Mouse (Mus musculus) MEL (cell line): ENCODE measurements around the gene Fkbp10. TPM values are rescaled to one million over a fixed set of nuclear protein-coding genes. Genes with fewer than 3 reads are reported as not detected.

Experiments used
- DNase-seq: peaks from one replicate; pipeline ENCODE4 v3.0.0; 2011; ENCODE audit warnings: low read depth, low spot score
- H3K27ac ChIP-seq: 2 replicates; pipeline ENCODE4 v1.5.1; 2012; ENCODE audit warnings: low read depth, mild to moderate bottlenecking, control low read depth, low read length, moderate library complexity; ENCODE audit not compliant: control insufficient read depth
- H3K27me3 ChIP-seq, 2 experiments: fragments of 150-350 bp in 1 of 2; sonication (generic) in 1 of 2; 2 replicates each; pipeline ENCODE4 v1.6.1; 2012; ENCODE audit warnings: low read length in 2 of 2, mild to moderate bottlenecking in 2 of 2, improper control_type of control experiment in 1 of 2, moderate library complexity in 1 of 2; ENCODE audit not compliant: insufficient read depth in 2 of 2, control insufficient read depth in 1 of 2
- H3K36me3 ChIP-seq, 2 experiments: 2 replicates each; pipeline ENCODE4 v1.6.1; 2012 to 2014; ENCODE audit warnings: low read length in 2 of 2, improper control_type of control experiment in 1 of 2, inconsistent platforms in 1 of 2, mild to moderate bottlenecking in 1 of 2; ENCODE audit not compliant: insufficient read depth in 2 of 2, control insufficient read depth in 1 of 2
- H3K4me1 ChIP-seq, 2 experiments: fragments of 150-350 bp in 1 of 2; sonication (generic) in 1 of 2; 2 replicates each; pipeline ENCODE4 v1.6.1; 2012; ENCODE audit warnings: low read length in 2 of 2, improper control_type of control experiment in 1 of 2, mild to moderate bottlenecking in 1 of 2; ENCODE audit not compliant: insufficient read depth in 2 of 2, control insufficient read depth in 1 of 2
- H3K4me3 ChIP-seq, 2 experiments: fragments of 150-350 bp in 1 of 2; sonication (generic) in 1 of 2; 2 replicates each; pipeline ENCODE4 v1.5.1; 2012; ENCODE audit warnings: low read depth in 2 of 2, low read length in 2 of 2, mild to moderate bottlenecking in 2 of 2, moderate library complexity in 2 of 2, control low read depth in 1 of 2, improper control_type of control experiment in 1 of 2; ENCODE audit not compliant: control insufficient read depth in 1 of 2, insufficient read depth in 1 of 2
- H3K79me2 ChIP-seq: 2 replicates; pipeline ENCODE4 v1.6.1; 2012; ENCODE audit warnings: mild to moderate bottlenecking, low read length, moderate library complexity; ENCODE audit not compliant: control insufficient read depth, poor library complexity, insufficient read depth
- H3K9ac ChIP-seq: 2 replicates; pipeline ENCODE4 v1.6.1; 2012; ENCODE audit warnings: low read depth, mild to moderate bottlenecking, control low read depth, low read length, moderate library complexity; ENCODE audit not compliant: control insufficient read depth, poor library complexity, severe bottlenecking
- H3K9me3 ChIP-seq: fragments of 150-350 bp; sonication (generic); replicated peaks from 2 replicates; pipeline ENCODE4 v1.6.1; 2012; ENCODE audit warnings: mild to moderate bottlenecking, low read length, improper control_type of control experiment, moderate library complexity; ENCODE audit not compliant: insufficient read depth
- CHD1 ChIP-seq: IDR thresholded peaks from 2 replicates; pipeline ENCODE4 v1.6.1; 2012; ENCODE audit warnings: low read depth, mild to moderate bottlenecking, inconsistent platforms, low read length, improper control_type of control experiment
- CTCF ChIP-seq, 3 experiments: IDR thresholded peaks in 2 of 3; conservative IDR thresholded peaks in 1 of 3; 2 replicates each; pipeline ENCODE4 v1.5.1; 2011 to 2012; ENCODE audit warnings: low read length in 3 of 3, low read depth in 2 of 3, mild to moderate bottlenecking in 2 of 3, improper control_type of control experiment in 1 of 3, inconsistent platforms in 1 of 3, mixed read lengths in 1 of 3, moderate library complexity in 1 of 3; ENCODE audit not compliant: control insufficient read depth in 1 of 3, insufficient read depth in 1 of 3, poor library complexity in 1 of 3, severe bottlenecking in 1 of 3
- ELF1 ChIP-seq: IDR thresholded peaks from 2 replicates; pipeline ENCODE4 v1.6.1; 2014; ENCODE audit warnings: low read depth, mild to moderate bottlenecking, inconsistent platforms, low read length, improper control_type of control experiment, moderate library complexity
- JUND ChIP-seq: IDR thresholded peaks from 2 replicates; pipeline ENCODE4 v1.6.1; 2011; ENCODE audit warnings: low read depth, mild to moderate bottlenecking, improper control_type of control experiment, low read length
- KAT2A ChIP-seq: conservative IDR thresholded peaks from 2 replicates; pipeline ENCODE4 v1.6.1; 2012; ENCODE audit warnings: low read depth, low read length, improper control_type of control experiment, inconsistent platforms
- MAFK ChIP-seq: IDR thresholded peaks from 2 replicates; pipeline ENCODE4 v1.6.1; 2011; ENCODE audit warnings: low read depth, mild to moderate bottlenecking, low read length, improper control_type of control experiment, borderline replicate concordance
- MAX ChIP-seq: IDR thresholded peaks from 2 replicates; pipeline ENCODE4 v1.6.1; 2011; ENCODE audit warnings: low read length, improper control_type of control experiment
- MAZ ChIP-seq: IDR thresholded peaks from 2 replicates; pipeline ENCODE4 v1.6.1; 2012; ENCODE audit warnings: low read depth, mild to moderate bottlenecking, inconsistent platforms, low read length, improper control_type of control experiment
- MEF2A ChIP-seq: IDR thresholded peaks from 2 replicates; pipeline ENCODE4 v1.6.1; 2014; ENCODE audit warnings: low read depth, mild to moderate bottlenecking, inconsistent platforms, low read length, improper control_type of control experiment; ENCODE audit not compliant: poor library complexity, insufficient replicate concordance, severe bottlenecking; ENCODE audit errors: extremely low read depth
- MXI1 ChIP-seq: IDR thresholded peaks from 2 replicates; pipeline ENCODE4 v1.6.1; 2011; ENCODE audit warnings: mild to moderate bottlenecking, low read depth, low read length, improper control_type of control experiment
- MYB ChIP-seq: IDR thresholded peaks from 2 replicates; pipeline ENCODE4 v1.6.1; 2011; ENCODE audit warnings: mild to moderate bottlenecking, low read depth, low read length, improper control_type of control experiment
- MYC ChIP-seq: IDR thresholded peaks from 2 replicates; pipeline ENCODE4 v1.6.1; 2011; ENCODE audit warnings: low read depth, mild to moderate bottlenecking, low read length, improper control_type of control experiment, moderate library complexity
- NELFE ChIP-seq: IDR thresholded peaks from 2 replicates; pipeline ENCODE4 v1.6.1; 2011; ENCODE audit warnings: low read depth, low read length, improper control_type of control experiment
- NRF1 ChIP-seq: IDR thresholded peaks from 2 replicates; pipeline ENCODE4 v1.6.1; 2014; ENCODE audit warnings: low read depth, mild to moderate bottlenecking, inconsistent platforms, low read length, improper control_type of control experiment, moderate library complexity; ENCODE audit not compliant: poor library complexity, insufficient read depth, severe bottlenecking
- RAD21 ChIP-seq: IDR thresholded peaks from 2 replicates; pipeline ENCODE4 v1.6.1; 2011; ENCODE audit warnings: mild to moderate bottlenecking, low read depth, low read length, improper control_type of control experiment
- RCOR1 ChIP-seq: IDR thresholded peaks from 2 replicates; pipeline ENCODE4 v1.6.1; 2012; ENCODE audit warnings: low read depth, mild to moderate bottlenecking, inconsistent platforms, low read length, improper control_type of control experiment
- SMC3 ChIP-seq: IDR thresholded peaks from 2 replicates; pipeline ENCODE4 v1.6.1; 2011; ENCODE audit warnings: low read depth, low read length, improper control_type of control experiment
- TAL1 ChIP-seq: IDR thresholded peaks from 2 replicates; pipeline ENCODE4 v1.6.1; 2012; ENCODE audit warnings: mild to moderate bottlenecking, inconsistent platforms, low read length, moderate library complexity, mixed read lengths
- TBP ChIP-seq: IDR thresholded peaks from 2 replicates; pipeline ENCODE4 v1.8.0; 2011; ENCODE audit warnings: low read depth, low read length, improper control_type of control experiment
- USF2 ChIP-seq, 2 experiments: IDR thresholded peaks; 2 replicates each; pipeline ENCODE4 v1.6.1; 2011 to 2012; ENCODE audit warnings: improper control_type of control experiment in 2 of 2, low read length in 2 of 2, borderline replicate concordance in 1 of 2, inconsistent platforms in 1 of 2, low read depth in 1 of 2, mild to moderate bottlenecking in 1 of 2; ENCODE audit not compliant: insufficient read depth in 1 of 2
- ZC3H11A ChIP-seq: IDR thresholded peaks from 2 replicates; pipeline ENCODE4 v1.6.1; 2012; ENCODE audit warnings: low read depth, mild to moderate bottlenecking, inconsistent platforms, low read length, improper control_type of control experiment
- ZKSCAN1 ChIP-seq: IDR thresholded peaks from 2 replicates; pipeline ENCODE4 v1.6.1; 2012; ENCODE audit warnings: low read depth, mild to moderate bottlenecking, inconsistent platforms, low read length, improper control_type of control experiment, moderate library complexity
- ZMIZ1 ChIP-seq: IDR thresholded peaks from 2 replicates; pipeline ENCODE4 v1.6.1; 2012; ENCODE audit warnings: low read depth, mild to moderate bottlenecking, inconsistent platforms, low read length, improper control_type of control experiment, moderate library complexity
- polyA plus RNA-seq, 2 experiments: library from polyadenylated mRNA; stranded (reverse) in 1 of 2; unstranded in 1 of 2; fragments of >175 nt in 1 of 2; fragments of >200 nt in 1 of 2; gene quantifications; 2 replicates each; pipeline versions ENCODE4 v1.2.1 to v1.2.4; 2012; ENCODE audit warnings: low replicate concordance in 2 of 2, low read depth in 1 of 2; ENCODE audit not compliant: insufficient read length in 2 of 2, insufficient read depth in 1 of 2, missing spikeins in 1 of 2
- total RNA-seq: library from RNA; depleted of rRNA; stranded (reverse); fragments of 300-350 nt; gene quantifications from 2 replicates; pipeline ENCODE4 v1.2.3, GENCODE M21; 2012

The Fkbp10 gene
- total and polyA plus RNA-seq, 3 experiments, result 0.19 to 0.28 TPM; not detected in 1

DNA sequence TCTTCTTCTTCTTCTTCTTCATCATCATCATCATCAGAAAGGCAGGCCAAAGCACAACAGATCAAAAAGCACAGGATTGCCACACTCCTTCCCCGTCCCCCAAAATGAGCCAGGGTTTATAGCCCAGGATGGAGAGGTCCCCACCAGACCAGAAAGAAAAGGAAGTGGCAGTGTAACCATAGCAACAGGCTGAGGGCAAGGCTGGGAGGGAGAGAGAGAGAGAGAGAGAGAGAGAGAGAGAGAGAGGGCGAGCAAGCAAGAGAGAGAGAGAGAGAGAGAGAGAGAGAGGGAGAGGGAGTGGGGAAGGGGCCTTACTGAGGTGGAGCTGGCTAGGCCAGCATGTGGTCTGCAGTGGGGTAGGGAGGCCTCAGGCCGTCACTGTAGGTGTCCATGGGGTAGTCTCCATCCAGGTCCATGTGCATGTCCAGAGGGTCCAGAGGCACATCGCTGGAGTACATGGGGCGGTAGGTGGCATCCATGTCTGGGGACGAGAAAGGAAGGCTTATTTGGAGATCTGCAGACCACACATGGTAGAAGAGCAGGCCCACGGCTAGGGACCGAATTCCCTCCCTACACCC, 43.4 kb upstream of the Fkbp10 start:
- no peak overlapping the region for H3K27ac ChIP-seq
- peak; percentile 48 for DNase-seq
- peak; percentile 99 for TF ChIP-seq JUND
- no peak for TF ChIP-seq NELFE
- 0 out of 2 replicates have a peak, but pooled peaks have one; percentile 40 for TF ChIP-seq MAZ
- TF ChIP-seq ZKSCAN1, result no peak
- TF ChIP-seq MAFK, result no peak
- TF ChIP-seq ELF1, result no peak
- no peaks in the 10 kb centered on the region for H3K36me3 ChIP-seq
- H3K9ac ChIP-seq, result no peak overlapping the region
- H3K4me1 ChIP-seq, result no peaks in the 10 kb centered on the region
- H3K9me3 ChIP-seq, result no peaks in the 10 kb centered on the region
- no peaks in the 10 kb centered on the region for H3K79me2 ChIP-seq
- no peaks in the 10 kb centered on the region; a peak in 1 of 4 replicates for H3K27me3 ChIP-seq
- H3K4me3 ChIP-seq, result no peak overlapping the region

DNA sequence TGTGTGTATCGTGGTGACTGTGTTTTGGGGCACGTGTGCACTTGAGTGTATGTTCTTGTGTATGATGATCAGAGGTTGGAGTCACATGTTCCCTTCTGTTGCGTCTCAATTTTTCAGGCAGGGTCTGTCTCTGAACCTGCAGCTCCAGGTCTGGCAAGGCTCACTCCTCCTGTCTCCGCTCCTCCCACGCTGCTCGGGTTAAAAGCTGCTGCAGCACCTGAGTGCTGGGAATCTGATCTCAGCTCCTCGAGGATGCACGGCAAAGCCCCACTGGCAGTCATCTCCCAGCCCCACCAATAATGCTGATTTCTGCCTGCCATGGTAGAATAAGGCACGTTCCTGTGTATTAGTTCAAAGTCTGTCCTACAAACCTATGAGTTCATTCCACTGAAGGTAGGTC, 40.4 kb upstream of the Fkbp10 start:
- Histone ChIP-seq H3K36me3 (no peaks in the 10 kb centered on the region), H3K79me2 (no peaks in the 10 kb centered on the region), H3K27ac (no peak overlapping the region), H3K4me3 (no peak overlapping the region), H3K4me1 (no peaks in the 10 kb centered on the region), H3K27me3 (no peaks in the 10 kb centered on the region), H3K9me3 (no peaks in the 10 kb centered on the region), H3K9ac (no peak overlapping the region)
- no peak for TF ChIP-seq NRF1
- TF ChIP-seq TAL1, result no peak
- no peak for TF ChIP-seq MAX
- no peak for TF ChIP-seq SMC3
- no peak for TF ChIP-seq KAT2A
- TF ChIP-seq RAD21, result no peak
- no peak for TF ChIP-seq RCOR1
- no peak for TF ChIP-seq MXI1
- TF ChIP-seq MAZ, result no peak
- TF ChIP-seq ZC3H11A, result no peak
- TF ChIP-seq TBP, result no peak
- TF ChIP-seq NELFE, result no peak
- TF ChIP-seq CHD1, result no peak
- TF ChIP-seq MEF2A, result no peak
- no peak for TF ChIP-seq ELF1
- no peak for TF ChIP-seq CTCF (IDR thresholded peaks at IDR 0.05 in 2 of 3, conservative IDR thresholded peaks at IDR 0.05 in 1 of 3; ENCODE audit: control insufficient read depth in 1 of 3, insufficient read depth in 1 of 3, low read depth in 2 of 3, low read length in 3 of 3, poor library complexity in 1 of 3, severe bottlenecking in 1 of 3)
- TF ChIP-seq MYC, result no peak
- no peak for TF ChIP-seq MYB
- no peak for TF ChIP-seq ZMIZ1
- no peak for TF ChIP-seq USF2 (IDR thresholded peaks at IDR 0.05; ENCODE audit: borderline replicate concordance in 1 of 2, insufficient read depth in 1 of 2, low read depth in 1 of 2, low read length in 2 of 2)
- DNase-seq, result no peak
